Mouse (Mus musculus) cortical plate, adult 2 months (tissue): Measurements from ENCODE around the gene Mapk10.

Experiments used
- CTCF ChIP-seq: fragments of 200-500 bp; IDR thresholded peaks from 2 replicates; pipeline ENCODE4 v1.5.1; 2011; ENCODE audit warnings: mild to moderate bottlenecking, control low read depth, low read length; ENCODE audit not compliant: insufficient read depth; ENCODE audit errors: extremely low read depth
- POLR2A ChIP-seq: fragments of 200-500 bp; IDR thresholded peaks from 2 replicates; pipeline ENCODE4 v1.6.1; 2011; ENCODE audit warnings: mild to moderate bottlenecking, low read length, control low read depth; ENCODE audit not compliant: insufficient read depth; ENCODE audit errors: extremely low read depth

GRCm38 (mm10) chr5:103020954-103021353 is 190.2 kb downstream of the Mapk10 start:
- no peak for TF ChIP-seq CTCF
- TF ChIP-seq POLR2A: no peak
